Mouse (Mus musculus): ENCODE results near the gene Psmc1.

The Psmc1 gene

GRCm38 (mm10) chr12:100109986-100110696 lies at the start of gene Psmc1:
Gene Psmc1 (plus strand): TSS chr12:100110154.
- peak in 1 of 2 experiments; percentile 84 for DNase-seq (ENCODE audit: low spot score in 2 of 2)

DNA sequence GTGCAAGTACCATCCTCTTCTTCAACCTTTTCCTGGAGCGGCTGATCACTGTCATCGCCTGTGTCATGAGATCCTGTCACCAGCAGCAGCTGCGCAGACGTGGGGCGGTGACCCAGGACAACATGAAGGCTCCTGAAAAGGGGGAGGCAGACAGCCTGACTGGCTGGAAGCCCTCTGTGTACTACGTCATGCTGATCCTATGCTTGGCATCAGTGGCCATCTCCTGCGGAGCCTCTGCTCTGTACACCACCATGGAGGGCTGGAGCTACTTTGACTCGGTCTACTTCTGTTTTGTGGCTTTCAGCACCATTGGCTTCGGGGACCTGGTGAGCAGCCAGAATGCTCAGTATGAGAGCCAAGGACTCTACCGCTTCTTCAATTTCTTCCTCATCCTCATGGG lies 48.9 kb upstream of the Psmc1 start:
- DNase-seq (ENCODE audit: low spot score in 2 of 2) = no peak

GRCm38 (mm10) chr12:100061826-100062225 lies 48.1 kb upstream of the Psmc1 start:
- no peak for DNase-seq (ENCODE audit: low spot score in 2 of 2)

- no peak for DNase-seq (ENCODE audit: low spot score in 2 of 2)
Observed at GRCm38 (mm10) chr12:100062584-100062983, 47.4 kb upstream of the Psmc1 start.

- peak in 1 of 2 experiments; percentile 50 for DNase-seq (ENCODE audit: low spot score in 2 of 2)
Observed at GRCm38 (mm10) chr12:100065109-100065508, 44.8 kb upstream of the Psmc1 start.

DNA sequence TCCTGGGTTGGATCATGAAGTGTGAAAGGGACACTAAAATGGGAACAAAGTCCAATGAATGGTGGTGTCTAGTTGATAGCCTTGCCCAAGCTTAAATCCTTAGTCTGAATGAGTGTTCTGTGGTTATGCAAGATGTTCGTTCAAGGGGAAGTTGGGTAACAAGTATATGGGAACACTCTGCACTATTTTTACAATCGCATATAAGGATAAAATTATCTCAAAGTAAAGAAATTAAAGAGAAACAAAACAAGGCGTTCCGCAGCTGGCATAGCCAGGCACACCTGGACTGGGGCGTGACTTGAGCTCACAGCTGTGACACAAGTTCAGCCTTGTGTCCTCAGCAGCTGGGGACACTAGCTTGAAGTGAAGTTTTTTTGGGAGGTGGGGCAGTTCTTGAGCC lies 42.5 kb upstream of the Psmc1 start:
- no peak for DNase-seq (ENCODE audit: low spot score in 2 of 2)

DNA sequence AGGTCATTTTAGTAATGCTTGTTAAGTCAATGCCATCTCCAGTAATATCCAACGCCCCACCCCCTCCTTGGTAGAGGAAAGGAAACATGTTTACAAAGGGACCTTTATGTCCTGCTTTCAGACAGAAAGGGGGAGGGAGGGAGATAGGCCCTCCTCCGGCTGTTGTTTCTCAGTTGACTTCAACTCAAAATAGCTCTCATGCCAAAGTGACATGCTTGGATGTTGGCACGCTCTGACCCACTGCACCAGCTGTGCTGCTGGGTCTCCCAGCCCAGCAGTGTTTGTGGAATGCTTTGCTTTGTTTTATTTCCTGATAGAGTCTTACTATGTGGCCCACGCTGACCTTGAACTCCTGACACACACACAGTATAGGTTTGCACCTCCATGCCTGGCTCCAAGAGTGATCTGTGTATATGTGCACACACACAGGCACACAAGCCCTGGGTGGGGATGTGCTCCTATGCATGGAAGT lies 36.7 kb upstream of the Psmc1 start:
- peak; percentile 32 to 45 for DNase-seq (ENCODE audit: low spot score in 2 of 2)

DNA sequence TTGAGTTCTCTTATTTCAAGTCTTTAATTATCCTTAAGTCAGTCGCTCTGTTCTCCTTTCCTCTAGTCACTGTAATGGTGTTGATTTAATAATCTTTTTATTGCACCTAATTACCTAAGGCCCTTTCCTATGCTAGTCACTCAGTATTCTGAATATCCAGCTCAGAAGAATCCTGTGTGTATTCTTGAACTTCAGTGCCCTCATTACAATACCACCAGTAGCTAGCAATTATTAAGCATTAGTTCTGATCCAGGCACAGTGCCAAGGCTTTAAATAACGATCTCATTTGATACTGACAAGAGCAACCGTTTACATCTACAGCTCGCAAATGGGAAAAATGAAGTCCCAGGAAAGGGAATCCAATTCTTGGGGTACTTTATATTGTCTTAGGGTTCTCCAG lies 34.2 kb upstream of the Psmc1 start:
- no peak for DNase-seq (ENCODE audit: low spot score in 2 of 2)

DNA sequence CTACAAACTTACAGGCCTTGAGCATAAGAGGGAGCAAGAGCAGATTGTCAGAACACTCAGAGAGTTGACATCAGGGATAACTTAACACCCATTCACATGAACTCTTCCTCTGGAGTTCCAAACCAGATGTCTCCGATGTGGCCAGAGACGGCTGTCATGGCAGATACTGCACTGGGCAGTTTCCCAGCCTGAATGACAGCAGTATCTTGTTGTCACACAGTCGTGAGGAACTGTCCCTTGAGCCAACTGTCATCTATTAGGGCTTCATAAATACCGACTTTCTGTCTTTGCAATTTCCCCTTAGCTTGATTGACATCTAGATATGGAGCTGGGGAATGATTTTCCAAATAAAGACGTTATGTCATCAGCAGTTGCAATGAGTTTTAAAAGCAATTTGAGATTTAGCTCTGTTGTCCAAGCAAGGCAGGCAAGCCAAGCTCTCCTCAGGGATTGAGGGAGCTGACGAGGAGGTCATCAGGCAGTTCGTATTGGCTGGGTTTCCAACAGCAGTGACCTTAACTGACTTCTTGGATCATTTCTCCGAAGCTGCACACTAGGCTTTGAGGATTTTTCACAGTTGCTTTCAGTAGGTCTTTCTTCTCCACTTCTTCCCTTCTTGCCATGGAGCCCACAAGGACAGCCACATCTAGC lies 30.2 kb upstream of the Psmc1 start:
- DNase-seq (ENCODE audit: low spot score in 2 of 2) = no peak

- DNase-seq (ENCODE audit: low spot score in 2 of 2) = no peak
Observed at GRCm38 (mm10) chr12:100088026-100088425, 21.9 kb upstream of the Psmc1 start.

- DNase-seq (ENCODE audit: low spot score in 2 of 2) = no peak
Observed at GRCm38 (mm10) chr12:100089265-100089664, 20.7 kb upstream of the Psmc1 start.

DNA sequence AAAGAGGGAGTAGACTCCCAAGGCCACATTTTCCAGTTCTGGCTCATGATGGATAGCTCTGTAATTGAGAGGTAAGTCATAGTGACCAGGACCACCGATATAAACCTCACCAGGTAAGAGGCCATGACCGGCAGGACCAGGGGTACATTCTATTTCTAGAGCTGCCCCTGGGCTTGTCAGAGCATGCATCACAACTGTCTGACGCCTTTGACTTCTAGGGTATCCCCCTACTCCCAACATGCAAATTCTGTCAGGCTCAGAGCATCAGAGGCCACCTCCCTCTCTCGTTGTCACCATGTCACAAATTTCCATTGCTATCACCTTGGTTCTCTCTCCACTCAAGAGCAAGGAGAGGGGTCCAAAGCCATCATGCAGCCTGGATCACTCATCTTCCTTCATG lies 19.2 kb upstream of the Psmc1 start:
- DNase-seq (ENCODE audit: low spot score in 2 of 2) = no peak

- no peak for DNase-seq (ENCODE audit: low spot score in 2 of 2)
Observed at GRCm38 (mm10) chr12:100093046-100093445, 16.9 kb upstream of the Psmc1 start.

- DNase-seq (ENCODE audit: low spot score in 2 of 2) = no peak
Observed at GRCm38 (mm10) chr12:100099971-100100706, 9.8 kb upstream of the Psmc1 start.

GRCm38 (mm10) chr12:100100707-100101030 lies 9.3 kb upstream of the Psmc1 start:
- no peak for DNase-seq (ENCODE audit: low spot score in 2 of 2)

- no peak for DNase-seq (ENCODE audit: low spot score in 2 of 2)
Observed at GRCm38 (mm10) chr12:100101651-100102050, 8.3 kb upstream of the Psmc1 start.

- DNase-seq (ENCODE audit: low spot score in 2 of 2) = no peak
Observed at GRCm38 (mm10) chr12:100104530-100104929, 5.4 kb upstream of the Psmc1 start.

DNA sequence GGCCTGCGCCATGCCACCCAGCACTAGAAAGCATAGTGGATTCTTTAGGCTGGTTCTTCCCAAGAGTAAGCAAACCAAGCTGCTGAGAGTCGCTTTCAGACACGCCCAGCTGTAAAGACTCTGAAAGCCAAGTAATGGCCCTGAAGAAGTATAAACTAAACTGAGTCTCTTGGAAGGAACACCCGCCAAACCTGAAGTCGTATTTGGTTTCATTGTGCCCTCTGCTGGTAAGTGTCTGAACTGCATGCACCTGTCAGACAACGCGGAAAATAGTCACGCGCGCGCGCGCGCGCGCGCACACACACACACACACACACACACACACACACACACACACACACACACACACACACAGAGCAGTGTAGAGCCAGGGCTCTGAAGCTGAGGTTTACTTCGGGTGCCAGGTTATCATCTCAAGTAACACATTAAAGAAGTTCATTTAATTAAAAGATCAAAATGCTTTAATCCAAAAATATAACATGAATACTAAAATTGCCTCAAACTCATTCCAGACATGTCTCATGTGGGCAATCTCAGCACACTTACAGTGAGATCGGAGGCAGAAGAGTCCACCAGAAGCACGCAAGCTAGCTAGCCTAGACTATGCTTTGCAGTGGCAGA lies 3.6 kb upstream of the Psmc1 start:
- DNase-seq (ENCODE audit: low spot score in 2 of 2) = peak in 1 of 2 experiments; percentile 83

DNA sequence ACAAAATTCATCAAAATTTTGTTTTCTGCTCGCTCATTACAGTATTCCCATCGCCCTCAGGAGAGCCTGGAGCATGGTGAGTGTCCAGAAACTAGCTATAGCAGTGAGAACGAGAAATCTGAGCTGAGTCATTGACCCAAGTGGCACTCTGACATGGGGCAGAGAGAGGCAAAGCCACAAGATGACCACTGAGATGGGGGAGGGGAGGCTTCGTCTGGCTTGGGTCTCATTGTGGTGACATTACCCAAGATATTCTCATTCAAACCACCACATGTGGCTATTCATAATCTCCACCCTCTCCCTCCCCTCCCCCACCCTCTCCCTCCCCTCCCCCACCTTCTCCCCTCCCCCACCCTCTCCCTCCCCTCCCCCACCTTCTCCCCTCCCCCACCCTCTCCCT lies 2.5 kb upstream of the Psmc1 start:
- no peak for DNase-seq (ENCODE audit: low spot score in 2 of 2)

- no peak for DNase-seq (ENCODE audit: low spot score in 2 of 2)
Observed at GRCm38 (mm10) chr12:100115982-100116381, 6.0 kb downstream of the Psmc1 start.

DNA sequence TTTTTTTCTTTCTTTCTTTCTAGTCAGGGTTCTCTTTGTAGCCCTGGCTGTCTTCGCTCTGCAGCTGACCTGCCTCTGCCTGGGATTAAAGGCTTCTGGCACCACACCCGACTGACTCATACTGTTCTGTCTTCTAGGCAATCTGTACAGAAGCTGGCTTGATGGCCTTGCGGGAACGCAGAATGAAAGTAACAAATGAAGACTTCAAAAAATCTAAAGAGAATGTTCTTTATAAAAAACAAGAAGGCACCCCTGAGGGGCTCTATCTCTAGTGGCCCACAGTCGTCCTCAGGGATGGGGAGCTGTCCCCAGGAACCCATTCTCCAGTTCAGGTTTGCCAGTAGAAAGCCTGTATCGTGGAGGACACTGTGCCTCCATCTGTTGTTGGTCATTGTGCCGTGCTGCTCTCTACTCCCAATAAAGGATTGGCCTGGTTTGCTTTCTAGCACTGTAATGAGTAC lies 13.0 kb downstream of the Psmc1 start:
- peak in 1 of 2 experiments; percentile 49 for DNase-seq (ENCODE audit: low spot score in 2 of 2)

- peak; percentile 71 to 89 for DNase-seq (ENCODE audit: low spot score in 2 of 2)
Observed at GRCm38 (mm10) chr12:100123476-100123875, 13.5 kb downstream of the Psmc1 start.

Measured in left cerebral cortex, adult 9 months (tissue).